Mouse (Mus musculus) R1 (cell line): ENCODE measurements around the gene Fyn.

Experiments used
- DNase-seq: peaks from one replicate; pipeline ENCODE4 v3.0.0-alpha.2; 2018; ENCODE audit warnings: low read depth, low spot score

Gene Fyn

DNA sequence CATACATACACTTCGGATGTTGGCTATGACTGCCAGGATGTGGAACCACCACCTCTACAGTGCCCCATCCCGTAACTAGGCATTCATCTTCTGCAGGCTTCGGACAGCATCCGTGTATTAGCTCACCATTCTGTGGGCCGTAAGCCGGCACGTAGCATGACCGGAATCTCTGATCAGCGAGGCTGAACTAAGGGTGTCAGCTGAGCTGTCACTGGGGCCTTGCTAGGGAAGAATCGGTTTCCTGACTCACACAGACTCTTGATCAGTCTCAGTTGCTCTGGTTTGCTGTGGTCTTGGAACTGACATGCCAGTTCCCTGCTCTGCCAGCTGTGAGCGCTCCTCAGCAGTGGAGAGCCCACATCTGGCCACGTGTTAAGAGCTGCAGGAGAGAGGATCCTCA lies 137.7 kb downstream of the Fyn start:
- no peak for DNase-seq

GRCm38 (mm10) chr10:39506831-39507230 lies 138.2 kb downstream of the Fyn start:
- no peak for DNase-seq

DNA sequence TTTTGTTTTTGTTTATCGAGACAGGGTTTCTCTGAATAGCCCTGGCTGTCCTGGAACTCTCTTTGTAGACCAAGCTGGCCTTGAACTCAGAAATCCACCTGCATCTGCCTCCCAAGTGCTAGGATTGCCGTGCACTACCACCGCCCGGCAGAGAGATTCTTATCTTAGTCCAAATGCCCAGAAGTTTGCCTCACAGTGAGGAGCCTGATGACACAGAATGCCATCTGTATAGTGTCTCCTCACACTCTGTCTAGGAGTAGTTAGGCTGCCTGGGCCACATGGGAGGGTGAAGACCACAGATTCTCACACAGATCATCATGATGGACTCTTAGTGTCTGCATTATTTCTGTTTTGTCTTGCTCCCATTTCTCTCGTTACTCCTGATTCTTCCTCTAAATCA lies 140.1 kb downstream of the Fyn start:
- DNase-seq, result no peak

- DNase-seq, result no peak
These were observed 141.3 kb downstream of the Fyn start for GRCm38 (mm10) chr10:39509937-39510336.

DNA sequence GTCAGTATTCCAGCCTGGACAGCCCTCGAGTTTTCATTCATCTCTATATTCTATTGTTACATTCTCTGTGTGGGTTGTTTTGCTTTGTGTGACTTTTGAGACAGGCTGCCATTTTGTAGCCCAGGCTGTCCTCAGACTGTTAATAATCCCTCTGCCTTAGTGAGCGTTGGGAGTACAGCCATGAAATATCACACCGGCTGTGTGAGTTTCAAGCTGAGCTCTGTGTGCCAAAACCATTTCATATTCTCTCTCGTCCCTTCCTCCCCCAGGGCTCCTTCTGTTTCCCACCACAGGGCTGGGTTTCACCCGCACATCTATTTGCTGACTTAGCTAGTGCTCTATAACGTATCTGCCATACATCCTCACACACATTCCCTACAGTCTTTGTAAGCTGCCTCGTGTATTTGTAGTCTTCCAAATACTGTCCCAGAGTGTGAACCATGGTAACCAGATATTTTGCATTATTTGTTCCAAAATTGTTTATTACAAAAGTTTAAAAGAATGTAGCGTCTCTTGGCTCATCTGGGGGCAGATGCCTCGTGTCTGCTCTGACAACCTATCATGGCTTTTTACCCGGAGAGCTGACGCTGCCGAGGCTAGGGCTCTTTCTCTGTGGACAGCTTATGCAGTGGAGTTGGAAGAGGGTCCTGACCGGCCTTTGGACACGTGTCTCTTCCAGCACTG lies 144.1 kb downstream of the Fyn start:
- DNase-seq, result no peak

DNA sequence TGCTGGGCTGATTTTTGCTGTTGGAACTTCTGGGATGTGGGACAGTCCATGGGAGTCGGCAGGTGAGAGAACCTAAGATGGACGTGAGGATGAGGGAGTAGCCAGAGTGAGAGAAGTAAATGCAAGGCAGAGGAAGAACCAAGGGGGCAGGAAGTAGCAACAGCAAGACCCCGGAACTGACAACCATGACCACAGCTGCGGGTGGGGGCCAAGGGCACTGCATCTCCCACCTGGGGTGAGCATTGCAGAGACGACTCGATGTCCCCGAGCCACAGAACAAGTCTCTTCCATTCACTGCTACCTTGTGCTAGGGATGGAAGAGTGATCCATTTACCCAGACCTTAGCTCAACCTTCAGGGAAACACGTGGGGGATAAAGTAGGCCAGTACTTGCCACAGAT lies 146.3 kb downstream of the Fyn start:
- no peak for DNase-seq

GRCm38 (mm10) chr10:39516541-39517133 lies 148.0 kb downstream of the Fyn start:
- no peak for DNase-seq

GRCm38 (mm10) chr10:39517375-39517774 lies 148.7 kb downstream of the Fyn start:
- DNase-seq, result no peak

GRCm38 (mm10) chr10:39518232-39518631 lies 149.6 kb downstream of the Fyn start:
- no peak for DNase-seq

- no peak for DNase-seq
These were observed 150.2 kb downstream of the Fyn start for GRCm38 (mm10) chr10:39518859-39519258.

DNA sequence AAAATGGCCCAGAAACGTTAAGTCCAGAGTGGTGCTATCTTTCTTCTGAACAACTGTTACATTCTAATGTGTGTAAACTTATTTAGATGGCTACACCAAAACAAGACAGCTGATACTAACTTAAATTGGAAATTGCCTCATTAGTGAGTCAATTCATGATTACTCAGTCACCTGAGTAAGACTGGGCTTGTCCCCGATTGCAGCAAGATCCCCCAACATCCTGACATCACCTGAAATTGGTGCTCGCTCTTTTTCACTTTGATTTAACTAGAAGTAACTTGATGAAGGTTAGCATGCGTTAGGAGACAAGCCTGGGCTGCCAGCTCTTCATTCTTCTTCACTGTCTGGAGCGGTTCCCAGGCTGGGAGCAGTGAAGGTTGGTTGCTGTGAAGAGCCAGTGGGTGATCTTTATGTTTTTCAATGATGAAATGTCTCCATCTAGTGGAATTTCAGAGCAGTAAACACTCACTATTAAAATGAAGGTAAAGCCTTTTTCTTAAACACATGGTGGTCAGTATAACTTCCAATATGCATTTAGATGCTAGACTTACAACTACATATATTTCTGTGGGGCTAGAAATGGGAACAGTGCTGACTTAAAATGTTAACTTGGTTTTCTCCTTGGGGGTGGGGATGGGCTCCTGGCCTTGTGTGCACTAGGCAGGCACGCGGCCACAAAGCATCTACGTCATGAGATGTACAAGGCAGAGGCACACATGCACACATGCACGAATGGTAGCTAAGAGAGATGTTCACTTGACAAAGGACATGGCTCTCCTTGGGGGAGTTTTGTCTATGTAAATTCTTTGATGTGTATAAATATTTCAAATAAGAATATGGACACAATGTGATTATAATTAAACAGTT lies 151.7 kb downstream of the Fyn start:
- peak; percentile 56 for DNase-seq

DNA sequence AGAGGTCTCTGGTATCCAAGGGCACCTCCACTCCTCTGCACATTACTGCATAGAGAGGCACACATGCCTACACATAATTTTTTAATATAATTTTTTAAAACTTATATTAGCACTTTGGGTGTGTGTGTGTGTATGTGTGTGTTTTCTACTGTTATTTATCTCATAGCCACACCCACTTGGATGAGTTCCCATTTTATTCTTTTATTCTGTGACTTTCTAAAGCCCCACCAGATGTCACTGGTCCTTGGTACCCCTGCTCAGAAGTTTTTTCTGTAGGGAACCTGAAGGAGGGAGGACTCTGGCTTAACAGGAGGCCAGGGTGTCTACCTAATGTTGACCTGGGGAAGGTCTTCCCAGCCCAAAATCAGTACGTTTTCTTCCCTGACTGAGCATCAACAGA lies 152.7 kb downstream of the Fyn start:
- no peak for DNase-seq

- DNase-seq, result no peak
These were observed 153.3 kb downstream of the Fyn start for GRCm38 (mm10) chr10:39521861-39522391.

- DNase-seq, result peak; percentile 33
These were observed 154.4 kb downstream of the Fyn start for GRCm38 (mm10) chr10:39522857-39523614.

GRCm38 (mm10) chr10:39524355-39524754 lies 155.7 kb downstream of the Fyn start:
- peak; percentile 59 for DNase-seq

DNA sequence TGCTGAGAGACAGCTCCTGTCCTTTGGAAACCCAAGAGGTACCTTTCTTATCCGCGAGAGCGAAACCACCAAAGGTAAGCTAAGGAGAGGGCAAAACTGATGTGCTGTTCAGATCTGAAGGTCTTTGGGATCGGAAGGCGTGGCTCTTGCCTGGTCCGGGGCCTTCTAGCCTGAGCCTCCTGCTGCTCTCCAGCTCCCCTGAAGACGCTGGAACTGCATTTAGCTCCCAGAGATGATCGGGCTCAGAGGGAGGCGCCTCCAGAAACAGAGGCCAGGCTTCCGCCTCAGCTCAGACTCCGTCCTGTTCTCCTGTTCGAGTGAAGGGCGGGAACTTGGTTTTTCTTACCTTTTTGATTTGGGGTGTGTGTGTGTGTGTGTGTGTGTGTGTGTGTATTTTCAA lies 156.8 kb downstream of the Fyn start:
- peak; percentile 70 for DNase-seq

- peak; percentile 54 for DNase-seq
These were observed 158.5 kb downstream of the Fyn start for GRCm38 (mm10) chr10:39527113-39527512.

DNA sequence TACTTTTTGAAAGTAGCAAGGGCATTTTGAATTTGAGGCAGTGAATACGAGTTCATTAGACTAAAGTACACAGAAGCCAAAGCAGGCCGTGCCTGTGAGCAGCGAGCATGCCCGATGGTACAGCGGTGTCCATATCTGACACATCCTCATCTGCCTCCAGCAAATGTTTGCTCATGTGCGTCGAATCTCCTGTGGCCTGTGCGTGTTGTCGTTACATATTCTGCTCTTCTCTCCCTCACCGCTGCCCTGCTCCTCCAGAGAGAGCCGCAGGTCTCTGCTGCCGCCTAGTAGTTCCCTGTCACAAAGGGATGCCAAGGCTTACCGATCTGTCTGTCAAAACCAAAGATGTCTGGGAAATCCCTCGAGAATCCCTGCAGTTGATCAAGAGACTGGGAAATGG lies 160.5 kb downstream of the Fyn start:
- DNase-seq, result no peak

- DNase-seq, result peak; percentile 49
These were observed 163.5 kb downstream of the Fyn start for GRCm38 (mm10) chr10:39532008-39532740.

DNA sequence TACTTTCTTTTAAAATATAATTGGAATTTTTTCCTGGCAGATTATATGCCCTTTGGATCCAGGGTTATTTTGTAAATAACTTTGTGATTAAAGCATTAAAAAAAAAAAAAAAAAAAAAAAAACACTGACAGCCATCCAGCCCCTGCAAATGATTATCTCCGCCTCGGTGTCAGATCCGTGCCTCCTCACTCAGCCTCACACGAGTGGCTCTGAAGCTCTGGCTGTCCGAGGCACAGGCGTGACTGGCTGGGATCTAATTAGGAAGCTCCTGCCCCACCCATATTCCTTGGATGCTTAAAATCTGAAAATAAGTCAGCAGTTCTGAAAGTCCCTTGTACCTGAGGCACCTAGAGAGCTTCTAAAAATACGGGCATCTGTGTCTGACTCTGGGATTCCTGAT lies 164.2 kb downstream of the Fyn start:
- peak; percentile 16 for DNase-seq
